Mouse (Mus musculus): ENCODE measurements around the gene Abcc10. TPM values are rescaled to one million over a fixed set of nuclear protein-coding genes. Genes with fewer than 3 reads are reported as not detected.

The Abcc10 gene
- polyA plus RNA-seq, 1 experiment from 2014 or later: 8.1 TPM

- Histone ChIP-seq H3K36me3 (ENCODE audit: control insufficient read depth, insufficient read depth) (peaks cover 3% of the 10 kb centered on the region; the same call in 1 of the 2 replicates), H3K27ac (ENCODE audit: low read length) (no peak overlapping the region), H3K4me1 (replicated peaks; ENCODE audit: control insufficient read depth, insufficient read depth, low read length) (0 out of 2 replicates have a peak, but pooled peaks cover 2% of the 10 kb centered on the region), H3K4me3 (replicated peaks; ENCODE audit: low read length) (no peak overlapping the region), H3K4me2 (ENCODE audit: low read length) (no peak overlapping the region), H3K9ac (replicated peaks; ENCODE audit: low read depth, low read length) (no peak overlapping the region), H3K9me3 (ENCODE audit: control insufficient read depth, low read length) (no peaks in the 10 kb centered on the region), H3K27me3 (replicated peaks; ENCODE audit: control insufficient read depth, insufficient read depth, low read length) (no peaks in the 10 kb centered on the region)
- WGBS: 88% methylated on average over 7 of the region's 7 CpGs
- no peak for ATAC-seq
Measured at GRCm38 (mm10) chr17:46267511-46267910, 60.6 kb downstream of the Abcc10 start.

DNA sequence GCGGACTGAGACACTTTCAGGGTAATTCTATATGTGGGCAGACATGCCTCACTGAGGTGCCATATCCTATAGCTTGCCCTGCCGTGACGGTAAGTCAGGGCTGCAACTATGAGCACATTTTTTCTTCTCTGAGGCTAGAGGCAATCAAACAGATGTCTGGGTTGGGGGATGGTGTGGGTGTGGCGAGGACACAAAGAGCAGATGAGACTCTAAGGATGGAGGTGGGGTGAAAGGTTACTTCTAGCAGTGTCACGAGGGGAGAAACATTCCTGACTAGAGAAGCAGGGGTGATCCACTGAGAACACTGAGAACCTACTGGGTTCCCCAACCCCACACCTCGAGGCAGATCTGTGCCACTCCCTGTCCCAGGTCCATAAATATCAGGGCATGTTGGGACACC is 61.2 kb downstream of the Abcc10 start:
- no peak for ATAC-seq
- Histone ChIP-seq H3K4me1 (replicated peaks; ENCODE audit: control insufficient read depth, insufficient read depth, low read length) (0 out of 2 replicates have a peak, but pooled peaks cover 2% of the 10 kb centered on the region), H3K27me3 (replicated peaks; ENCODE audit: control insufficient read depth, insufficient read depth, low read length) (no peaks in the 10 kb centered on the region), H3K4me3 (replicated peaks; ENCODE audit: low read length) (no peak overlapping the region), H3K4me2 (ENCODE audit: low read length) (no peak overlapping the region), H3K9ac (replicated peaks; ENCODE audit: low read depth, low read length) (no peak overlapping the region), H3K36me3 (ENCODE audit: control insufficient read depth, insufficient read depth) (peaks cover 3% of the 10 kb centered on the region; the same call in 1 of the 2 replicates), H3K9me3 (ENCODE audit: control insufficient read depth, low read length) (no peaks in the 10 kb centered on the region), H3K27ac (ENCODE audit: low read length) (no peak overlapping the region)
- WGBS: 81% methylated on average over 6 of the region's 6 CpGs

DNA sequence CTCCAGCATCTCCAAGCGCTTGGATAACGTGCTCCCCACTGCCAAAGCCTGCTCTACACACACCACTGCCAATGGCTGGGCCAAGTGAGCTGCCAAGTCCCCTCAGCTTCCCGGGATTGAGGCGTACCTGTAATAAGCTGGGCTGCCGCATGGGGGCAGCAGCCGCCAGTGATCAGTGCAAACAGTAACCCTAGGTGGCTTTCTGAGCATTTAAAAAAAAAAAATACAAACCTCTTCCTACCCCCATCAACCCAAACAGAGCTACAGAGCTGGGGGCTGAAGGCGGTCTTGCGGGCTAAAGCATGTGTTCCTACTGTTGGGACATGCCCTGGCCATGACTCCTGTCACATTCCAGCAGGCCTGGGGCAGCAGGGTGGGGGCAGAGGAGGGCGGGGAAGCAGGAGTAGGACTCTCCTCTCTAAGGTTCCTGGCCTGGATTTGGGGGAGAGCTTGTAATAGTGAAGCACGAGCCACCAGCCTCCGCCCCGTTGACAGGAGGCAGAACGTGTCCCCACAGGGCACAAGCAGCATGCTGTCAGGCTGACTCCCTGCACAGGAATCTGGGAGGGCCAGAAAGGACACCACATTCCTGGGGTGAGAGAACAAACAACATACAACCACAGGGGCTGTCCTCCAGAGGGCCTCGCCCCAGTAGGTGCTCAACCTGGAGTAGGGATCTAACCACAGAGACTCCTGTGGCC is 62.1 kb downstream of the Abcc10 start:
- ATAC-seq: peak; percentile 79
- no peak overlapping the region for H3K9ac ChIP-seq (replicated peaks; ENCODE audit: low read depth, low read length)
- 24% methylated on average over 14 of the region's 14 CpGs for WGBS

DNA sequence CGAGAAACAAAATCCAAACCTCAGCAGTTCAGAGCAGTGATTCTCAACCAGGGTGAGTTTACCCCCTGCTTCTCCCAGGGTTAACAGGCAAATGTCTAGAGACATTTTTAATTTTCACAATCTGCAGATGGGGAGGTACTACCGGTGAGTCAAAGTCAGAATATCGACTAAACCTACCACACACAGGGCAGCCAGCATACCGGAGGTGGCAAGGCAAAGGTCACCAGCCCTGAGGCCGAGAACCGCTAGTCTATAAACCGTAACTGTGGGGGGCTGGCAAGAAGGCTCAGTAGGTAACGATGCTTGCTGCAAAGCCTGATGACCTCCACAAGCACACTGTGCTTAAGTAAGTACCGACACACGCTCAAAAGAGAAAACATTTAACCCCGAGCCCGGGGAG is 62.6 kb downstream of the Abcc10 start:
- Histone ChIP-seq H3K36me3 (ENCODE audit: control insufficient read depth, insufficient read depth) (peaks cover 4% of the 10 kb centered on the region; the same call in 1 of the 2 replicates), H3K27me3 (replicated peaks; ENCODE audit: control insufficient read depth, insufficient read depth, low read length) (no peaks in the 10 kb centered on the region), H3K4me1 (replicated peaks; ENCODE audit: control insufficient read depth, insufficient read depth, low read length) (0 out of 2 replicates have a peak, but pooled peaks cover 2% of the 10 kb centered on the region), H3K4me2 (ENCODE audit: low read length) (no peak overlapping the region), H3K9me3 (ENCODE audit: control insufficient read depth, low read length) (no peaks in the 10 kb centered on the region), H3K27ac (ENCODE audit: low read length) (no peak overlapping the region), H3K9ac (replicated peaks; ENCODE audit: low read depth, low read length) (no peak overlapping the region), H3K4me3 (replicated peaks; ENCODE audit: low read length) (no peak overlapping the region)
- 85% methylated on average over 12 of the region's 12 CpGs for WGBS
- no peak; the same call in 1 of the 2 replicates for ATAC-seq

More for the DNA sequence above, 62.1 kb downstream of the Abcc10 start:
- H3K4me1 ChIP-seq (replicated peaks; ENCODE audit: control insufficient read depth, insufficient read depth, low read length): 0 out of 2 replicates have a peak, but pooled peaks cover 2% of the 10 kb centered on the region
- peaks cover 3% of the 10 kb centered on the region; the same call in 1 of the 2 replicates for H3K36me3 ChIP-seq (ENCODE audit: control insufficient read depth, insufficient read depth)
- H3K4me3 ChIP-seq (replicated peaks; ENCODE audit: low read length): no peak overlapping the region
- H3K4me2 ChIP-seq (ENCODE audit: low read length): no peak overlapping the region
- no peak overlapping the region; the same call in 1 of the 2 replicates for H3K27ac ChIP-seq (ENCODE audit: low read length)
- no peaks in the 10 kb centered on the region for H3K9me3 ChIP-seq (ENCODE audit: control insufficient read depth, low read length)
- H3K27me3 ChIP-seq (replicated peaks; ENCODE audit: control insufficient read depth, insufficient read depth, low read length): no peaks in the 10 kb centered on the region

DNA sequence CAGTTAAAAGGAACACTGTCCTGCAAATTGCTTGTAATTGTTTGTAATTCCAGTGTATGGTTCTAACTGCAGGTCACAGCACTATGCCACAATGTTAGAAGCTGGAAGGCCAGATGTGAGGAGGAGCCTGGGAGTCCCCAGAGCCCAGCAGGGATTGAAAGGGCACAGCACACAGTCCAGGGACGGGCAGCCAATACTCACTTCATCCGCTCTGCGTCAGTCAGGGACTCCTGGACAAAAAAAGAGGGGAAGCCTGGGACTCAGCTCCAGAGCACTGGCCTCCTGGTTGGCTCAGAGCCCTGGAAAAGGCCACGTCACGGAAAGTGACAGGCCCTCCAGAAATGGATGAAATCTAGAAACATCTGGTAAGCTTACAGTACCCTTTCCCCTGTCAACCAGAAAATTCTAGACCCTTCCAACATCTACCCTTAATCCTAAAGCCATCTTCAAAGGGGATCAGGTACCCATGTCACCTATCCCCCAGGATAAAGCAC is 65.9 kb downstream of the Abcc10 start:
- H3K4me3 ChIP-seq (replicated peaks; ENCODE audit: low read length): no peak overlapping the region
- no peak overlapping the region for H3K4me2 ChIP-seq (ENCODE audit: low read length)
- no peak for ATAC-seq
- no peaks in the 10 kb centered on the region for H3K9me3 ChIP-seq (ENCODE audit: control insufficient read depth, low read length)
- H3K4me1 ChIP-seq (replicated peaks; ENCODE audit: control insufficient read depth, insufficient read depth, low read length): 0 out of 2 replicates have a peak, but pooled peaks cover 2% of the 10 kb centered on the region
- H3K27ac ChIP-seq (ENCODE audit: low read length): no peak overlapping the region
- no peak overlapping the region for H3K9ac ChIP-seq (replicated peaks; ENCODE audit: low read depth, low read length)
- WGBS: 88% methylated on average over 5 of the region's 5 CpGs
- peaks cover 7% of the 10 kb centered on the region; the same call in 1 of the 2 replicates for H3K36me3 ChIP-seq (ENCODE audit: control insufficient read depth, insufficient read depth)
- H3K27me3 ChIP-seq (replicated peaks; ENCODE audit: control insufficient read depth, insufficient read depth, low read length): no peaks in the 10 kb centered on the region

GRCm38 (mm10) chr17:46259675-46260074 is 68.5 kb downstream of the Abcc10 start:
- ATAC-seq: no peak
- H3K27me3 ChIP-seq (replicated peaks; ENCODE audit: control insufficient read depth, insufficient read depth, low read length): 0 out of 2 replicates have a peak, but pooled peaks cover 4% of the 10 kb centered on the region
- H3K27ac ChIP-seq (ENCODE audit: low read length): no peak overlapping the region
- peaks cover 9% of the 10 kb centered on the region for H3K4me1 ChIP-seq (replicated peaks; ENCODE audit: control insufficient read depth, insufficient read depth, low read length)
- no peaks in the 10 kb centered on the region for H3K9me3 ChIP-seq (ENCODE audit: control insufficient read depth, low read length)
- H3K4me2 ChIP-seq (ENCODE audit: low read length): no peak overlapping the region
- no peak overlapping the region for H3K4me3 ChIP-seq (replicated peaks; ENCODE audit: low read length)
- H3K9ac ChIP-seq (replicated peaks; ENCODE audit: low read depth, low read length): no peak overlapping the region
- WGBS: 90% methylated on average over 17 of the region's 17 CpGs
- H3K36me3 ChIP-seq (ENCODE audit: control insufficient read depth, insufficient read depth): peaks cover 7% of the 10 kb centered on the region; the same call in 1 of the 2 replicates

DNA sequence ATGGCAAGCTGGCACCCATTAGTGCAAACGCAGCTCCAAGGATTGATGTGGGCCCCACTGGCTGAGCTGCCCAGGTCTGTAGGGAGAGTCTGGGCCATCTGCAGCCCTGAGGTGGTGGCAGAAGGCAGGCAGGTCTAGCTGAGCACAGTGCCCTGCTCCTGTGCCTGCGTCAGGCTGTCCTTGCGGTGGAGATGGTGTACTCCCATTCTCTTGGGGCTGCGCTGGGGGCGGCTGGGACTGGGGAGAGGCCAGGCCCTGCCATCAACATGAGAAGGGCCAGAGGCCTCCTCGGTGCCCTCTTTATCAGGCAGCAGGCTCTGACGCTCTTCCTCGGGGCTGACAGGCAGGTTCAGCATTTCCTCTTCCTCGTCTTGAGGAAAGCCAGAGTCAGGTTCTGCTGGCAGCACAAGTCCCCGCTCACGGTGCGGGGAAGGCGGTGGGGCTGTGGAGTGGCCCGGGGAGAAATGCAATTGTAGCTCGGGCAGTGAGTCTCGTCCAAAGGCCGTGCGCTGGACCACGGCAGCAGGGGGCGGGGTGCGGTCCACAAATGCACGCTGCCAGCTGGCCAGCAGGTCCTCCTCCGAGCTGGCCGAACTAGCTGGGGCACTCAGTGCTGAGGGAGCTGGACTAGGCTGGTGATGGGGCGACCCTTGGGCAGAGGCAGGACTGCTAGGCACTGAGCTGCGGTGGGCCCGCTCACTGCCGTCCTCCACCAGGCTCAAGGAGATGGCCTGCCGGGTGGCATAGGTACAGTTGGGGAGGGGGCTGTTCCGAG is 69.7 kb downstream of the Abcc10 start:
- Histone ChIP-seq H3K4me1 (replicated peaks; ENCODE audit: control insufficient read depth, insufficient read depth, low read length) (peaks cover 14% of the 10 kb centered on the region), H3K36me3 (ENCODE audit: control insufficient read depth, insufficient read depth) (peaks cover 4% of the 10 kb centered on the region; the same call in 1 of the 2 replicates), H3K27ac (ENCODE audit: low read length) (no peak overlapping the region), H3K27me3 (replicated peaks; ENCODE audit: control insufficient read depth, insufficient read depth, low read length) (0 out of 2 replicates have a peak, but pooled peaks cover 4% of the 10 kb centered on the region), H3K9me3 (ENCODE audit: control insufficient read depth, low read length) (no peaks in the 10 kb centered on the region), H3K4me2 (ENCODE audit: low read length) (no peak overlapping the region), H3K4me3 (replicated peaks; ENCODE audit: low read length) (no peak overlapping the region), H3K9ac (replicated peaks; ENCODE audit: low read depth, low read length) (no peak overlapping the region)
- no peak for ATAC-seq
- WGBS: 85% methylated on average over 30 of the region's 30 CpGs

GRCm38 (mm10) chr17:46255147-46255546 is 73.0 kb downstream of the Abcc10 start:
- H3K27ac ChIP-seq (ENCODE audit: low read length): no peak overlapping the region

GRCm38 (mm10) chr17:46254106-46254505 is 74.0 kb downstream of the Abcc10 start:
- WGBS: 0% methylated on average over 42 of the region's 54 CpGs
- H3K36me3 ChIP-seq (ENCODE audit: control insufficient read depth, insufficient read depth): peaks cover 20% of the 10 kb centered on the region
- H3K9me3 ChIP-seq (ENCODE audit: control insufficient read depth, low read length): no peaks in the 10 kb centered on the region
- H3K27ac ChIP-seq (ENCODE audit: low read length): peak overlapping the region; percentile 78
- peak; percentile 49 for ATAC-seq
- H3K9ac ChIP-seq (replicated peaks; ENCODE audit: low read depth, low read length): peak overlapping the region; percentile 84
- peak overlapping the region; percentile 92 for H3K4me3 ChIP-seq (replicated peaks; ENCODE audit: low read length)
- H3K4me2 ChIP-seq (ENCODE audit: low read length): peak overlapping the region; percentile 96
- H3K4me1 ChIP-seq (replicated peaks; ENCODE audit: control insufficient read depth, insufficient read depth, low read length): peaks cover 23% of the 10 kb centered on the region
- 0 out of 2 replicates have a peak, but pooled peaks cover 4% of the 10 kb centered on the region for H3K27me3 ChIP-seq (replicated peaks; ENCODE audit: control insufficient read depth, insufficient read depth, low read length)

More at GRCm38 (mm10) chr17:46255147-46255546, 73.0 kb downstream of the Abcc10 start:
- Histone ChIP-seq H3K27me3 (replicated peaks; ENCODE audit: control insufficient read depth, insufficient read depth, low read length) (0 out of 2 replicates have a peak, but pooled peaks cover 4% of the 10 kb centered on the region), H3K4me1 (replicated peaks; ENCODE audit: control insufficient read depth, insufficient read depth, low read length) (peaks cover 19% of the 10 kb centered on the region), H3K4me3 (replicated peaks; ENCODE audit: low read length) (peak overlapping the region; percentile 92), H3K4me2 (ENCODE audit: low read length) (peak overlapping the region; percentile 96), H3K9ac (replicated peaks; ENCODE audit: low read depth, low read length) (peak overlapping the region; percentile 29; the same call in 1 of the 2 replicates), H3K9me3 (ENCODE audit: control insufficient read depth, low read length) (no peaks in the 10 kb centered on the region), H3K36me3 (ENCODE audit: control insufficient read depth, insufficient read depth) (peaks cover 18% of the 10 kb centered on the region)
- ATAC-seq: no peak
- 26% methylated on average over 6 of the region's 6 CpGs for WGBS
